Mouse (Mus musculus) liver, embryonic 16.5 days (tissue): ENCODE data around the gene Cep85l. TPM values are rescaled to one million over a fixed set of nuclear protein-coding genes. Genes with fewer than 3 reads are reported as not detected.

ENCODE experiments used
- ATAC-seq: fragments of 200-750 bp; cut with Nextera tagmentation; 2 replicates; pipeline ENCODE4 v1.8.0; 2017; ENCODE audit warnings: low read depth, mild to moderate bottlenecking, moderate number of reproducible peaks, moderate library complexity
- H3K27ac ChIP-seq: fragments of 300-500 bp; sonication (generic); 2 replicates; pipeline ENCODE4 v1.5.1; 2014; ENCODE audit warnings: mild to moderate bottlenecking, low read length
- H3K27me3 ChIP-seq: fragments of 300-500 bp; sonication (generic); 2 replicates; pipeline ENCODE4 v1.6.1; 2014; ENCODE audit warnings: low read depth, low read length, mixed read lengths; ENCODE audit not compliant: control insufficient read depth, insufficient read depth
- H3K36me3 ChIP-seq: fragments of 300-500 bp; sonication (generic); 2 replicates; pipeline ENCODE4 v1.6.1; 2014; ENCODE audit warnings: mild to moderate bottlenecking; ENCODE audit not compliant: control insufficient read depth, insufficient read depth
- H3K4me1 ChIP-seq: fragments of 300-500 bp; sonication (generic); 2 replicates; pipeline ENCODE4 v1.6.1; 2014; ENCODE audit warnings: low read depth, low read length, mixed read lengths; ENCODE audit not compliant: control insufficient read depth
- H3K4me2 ChIP-seq: fragments of 300-500 bp; sonication (generic); 2 replicates; pipeline ENCODE4 v1.6.1; 2014; ENCODE audit warnings: low read depth, low read length, mixed read lengths
- H3K4me3 ChIP-seq: fragments of 300-500 bp; sonication (generic); 2 replicates; pipeline ENCODE4 v1.5.1; 2014; ENCODE audit warnings: low read depth, mild to moderate bottlenecking, low read length
- H3K9ac ChIP-seq: fragments of 300-500 bp; sonication (generic); 2 replicates; pipeline ENCODE4 v1.6.1; 2014; ENCODE audit warnings: low read depth, low read length
- H3K9me3 ChIP-seq: fragments of 300-500 bp; sonication (generic); replicated peaks from 2 replicates; pipeline ENCODE4 v1.6.1; 2016; ENCODE audit warnings: low read length; ENCODE audit not compliant: control insufficient read depth
- WGBS: fragments of 180-500 bp; shearing (Covaris S2); extraction: QIAGEN DNeasy Blood & Tissue Kit; methylation state at CpG from one replicate; pipeline ENCODE4 v1.1.7; 2014; ENCODE audit not compliant: insufficient replicate concordance; 5-methylcytosine and 5-hydroxymethylcytosine counted together
- polyA plus RNA-seq: library from polyadenylated mRNA; unstranded; fragments of >200 nt; fragmentation: Nextera tagmentation; extraction: Ambion mirVana; gene quantifications from 2 replicates; pipeline ENCODE4 v1.2.1, GENCODE M21; 2015

Cep85l gene
- polyA plus RNA-seq, 1 experiment from 2014 or later: 1.9 TPM

- Histone ChIP-seq H3K9ac (no peak overlapping the region), H3K36me3 (no peaks in the 10 kb centered on the region; the same call in 1 of the 2 replicates), H3K27ac (no peak overlapping the region), H3K27me3 (no peaks in the 10 kb centered on the region), H3K4me3 (no peak overlapping the region), H3K4me1 (no peaks in the 10 kb centered on the region), H3K9me3 (no peaks in the 10 kb centered on the region), H3K4me2 (no peak overlapping the region)
- 49% methylated on average over 10 of the region's 10 CpGs for WGBS
- no peak for ATAC-seq
Measured at GRCm38 (mm10) chr10:53347787-53348755, 31.7 kb downstream of the Cep85l start.

- Histone ChIP-seq H3K27ac (no peak overlapping the region), H3K4me3 (no peak overlapping the region), H3K4me2 (no peak overlapping the region), H3K27me3 (no peaks in the 10 kb centered on the region), H3K36me3 (no peaks in the 10 kb centered on the region; the same call in 1 of the 2 replicates), H3K9me3 (no peaks in the 10 kb centered on the region), H3K4me1 (no peaks in the 10 kb centered on the region; the same call in 1 of the 2 replicates), H3K9ac (no peak overlapping the region)
- WGBS: 74% methylated on average over 5 of the region's 5 CpGs
- ATAC-seq: no peak
Measured at GRCm38 (mm10) chr10:53346916-53347315, 32.8 kb downstream of the Cep85l start.

GRCm38 (mm10) chr10:53346506-53346905, 33.2 kb downstream of the Cep85l start:
- 36% methylated on average over 3 of the region's 3 CpGs for WGBS
- H3K27ac ChIP-seq: no peak overlapping the region
- H3K4me3 ChIP-seq: no peak overlapping the region
- H3K9me3 ChIP-seq: no peaks in the 10 kb centered on the region
- H3K4me1 ChIP-seq: no peaks in the 10 kb centered on the region; the same call in 1 of the 2 replicates
- H3K9ac ChIP-seq: no peak overlapping the region
- H3K4me2 ChIP-seq: no peak overlapping the region
- 0 out of 2 replicates have a peak, but pooled peaks have one; percentile 23 for ATAC-seq
- no peaks in the 10 kb centered on the region; the same call in 1 of the 2 replicates for H3K36me3 ChIP-seq
- no peaks in the 10 kb centered on the region for H3K27me3 ChIP-seq

DNA sequence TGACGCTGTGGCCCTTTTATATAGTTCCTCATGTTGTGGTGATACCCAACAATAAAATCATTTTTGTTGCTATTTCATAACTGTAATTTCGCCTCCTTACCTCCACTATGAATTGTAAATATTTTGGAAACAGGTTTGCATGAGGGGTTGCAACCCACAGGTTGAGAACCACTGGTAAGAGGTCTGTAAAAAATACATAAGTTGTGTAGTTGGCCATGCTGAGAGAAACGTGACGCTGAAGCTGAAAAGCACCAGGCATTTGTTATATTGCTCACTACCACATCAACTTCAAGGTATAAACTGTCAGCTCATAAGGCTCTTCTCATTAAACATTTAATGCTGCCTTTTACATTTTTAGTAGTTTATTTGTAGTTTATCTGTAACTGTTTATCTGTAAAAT, 34.2 kb downstream of the Cep85l start:
- Histone ChIP-seq H3K4me1 (no peaks in the 10 kb centered on the region; the same call in 1 of the 2 replicates), H3K9me3 (no peaks in the 10 kb centered on the region), H3K4me3 (no peak overlapping the region), H3K36me3 (no peaks in the 10 kb centered on the region; the same call in 1 of the 2 replicates), H3K4me2 (no peak overlapping the region), H3K27me3 (no peaks in the 10 kb centered on the region), H3K27ac (no peak overlapping the region), H3K9ac (no peak overlapping the region)
- WGBS: 67% methylated on average over 4 of the region's 4 CpGs
- no peak for ATAC-seq

DNA sequence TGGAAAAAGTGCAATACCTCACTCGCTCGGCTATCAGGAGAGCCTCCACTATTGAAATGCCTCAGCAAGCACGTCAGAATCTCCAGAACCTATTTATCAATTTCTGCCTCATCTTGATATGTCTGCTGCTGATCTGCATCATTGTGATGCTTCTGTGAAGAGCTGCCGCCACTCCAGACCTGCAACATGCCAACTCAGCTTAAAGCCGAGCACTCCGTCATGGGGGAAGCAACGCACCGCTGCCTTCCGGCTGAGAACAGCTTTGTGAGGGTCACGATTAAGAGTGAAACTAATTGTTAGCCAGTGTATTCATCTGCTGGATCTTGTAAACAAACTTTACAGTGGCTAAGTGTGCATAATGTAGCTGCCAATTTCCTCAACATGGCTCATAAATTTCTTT, 35.9 kb downstream of the Cep85l start:
- Histone ChIP-seq H3K36me3 (no peaks in the 10 kb centered on the region; the same call in 1 of the 2 replicates), H3K27me3 (no peaks in the 10 kb centered on the region), H3K27ac (no peak overlapping the region), H3K4me1 (no peaks in the 10 kb centered on the region; the same call in 1 of the 2 replicates), H3K4me2 (no peak overlapping the region), H3K9ac (no peak overlapping the region), H3K9me3 (no peaks in the 10 kb centered on the region), H3K4me3 (no peak overlapping the region)
- no peak for ATAC-seq
- 78% methylated on average over 10 of the region's 10 CpGs for WGBS

GRCm38 (mm10) chr10:53343384-53343783, 36.4 kb downstream of the Cep85l start:
- no peaks in the 10 kb centered on the region for H3K36me3 ChIP-seq
- H3K4me3 ChIP-seq: no peak overlapping the region
- no peaks in the 10 kb centered on the region; the same call in 1 of the 2 replicates for H3K4me1 ChIP-seq
- H3K4me2 ChIP-seq: no peak overlapping the region
- no peak overlapping the region for H3K9ac ChIP-seq
- H3K27me3 ChIP-seq: no peaks in the 10 kb centered on the region
- H3K9me3 ChIP-seq: no peaks in the 10 kb centered on the region
- 81% methylated on average over 6 of the region's 6 CpGs for WGBS
- ATAC-seq: no peak
- H3K27ac ChIP-seq: no peak overlapping the region

GRCm38 (mm10) chr10:53342166-53342728, 37.5 kb downstream of the Cep85l start:
- H3K4me2 ChIP-seq: no peak overlapping the region
- no peaks in the 10 kb centered on the region for H3K9me3 ChIP-seq
- no peaks in the 10 kb centered on the region for H3K27me3 ChIP-seq
- peak; percentile 58; the same call in 1 of the 2 replicates for ATAC-seq
- H3K4me1 ChIP-seq: no peaks in the 10 kb centered on the region; the same call in 1 of the 2 replicates
- 48% methylated on average over 9 of the region's 9 CpGs for WGBS
- H3K36me3 ChIP-seq: no peaks in the 10 kb centered on the region
- no peak overlapping the region for H3K27ac ChIP-seq
- no peak overlapping the region for H3K9ac ChIP-seq
- H3K4me3 ChIP-seq: no peak overlapping the region

DNA sequence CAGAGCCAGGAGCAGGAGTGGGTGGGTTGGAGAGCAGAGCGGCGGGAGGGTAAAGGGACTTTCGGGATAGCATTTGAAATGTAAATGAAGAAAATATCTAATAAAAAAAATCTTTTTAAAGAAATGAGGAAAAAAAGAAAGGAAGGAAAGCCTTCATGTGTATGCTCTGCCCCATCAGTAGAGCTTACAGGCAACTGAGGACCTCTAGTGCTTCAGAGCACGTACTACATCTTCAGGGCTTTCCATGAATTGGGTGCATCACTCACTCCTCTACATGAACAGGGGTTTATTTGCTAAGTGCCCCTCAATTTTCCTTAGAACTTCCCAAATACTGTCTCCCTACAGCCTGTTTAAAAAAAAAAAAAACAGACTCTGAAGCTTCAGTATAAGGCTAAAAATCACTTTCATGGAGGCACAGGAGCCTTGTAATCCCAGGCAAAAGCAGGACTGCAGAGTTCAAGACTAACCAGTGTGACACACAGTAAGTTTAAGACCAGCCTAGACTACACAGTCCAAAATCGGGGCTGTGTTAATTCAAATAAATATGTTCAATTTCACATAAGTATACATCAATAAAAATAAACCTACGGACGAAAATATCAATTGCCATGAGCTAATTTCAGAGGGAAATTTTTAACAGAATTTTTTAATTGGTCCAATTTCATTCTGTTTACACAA, 38.3 kb downstream of the Cep85l start:
- Histone ChIP-seq H3K4me3 (no peak overlapping the region), H3K9me3 (no peaks in the 10 kb centered on the region)
- ATAC-seq: no peak

More for the DNA sequence above, 38.3 kb downstream of the Cep85l start:
- Histone ChIP-seq H3K9ac (no peak overlapping the region), H3K4me2 (no peak overlapping the region), H3K36me3 (no peaks in the 10 kb centered on the region), H3K4me1 (no peaks in the 10 kb centered on the region; the same call in none of the 2 replicates), H3K27me3 (no peaks in the 10 kb centered on the region), H3K27ac (no peak overlapping the region)
- WGBS: 65% methylated on average over 7 of the region's 7 CpGs
